Mouse (Mus musculus) cerebellum, adult 2 months (tissue): ENCODE data around the gene Lzts2.

Experiments
- CTCF ChIP-seq: fragments of 200-500 bp; IDR thresholded peaks from 2 replicates; pipeline ENCODE4 v1.5.1; 2011; ENCODE audit warnings: low read depth, mild to moderate bottlenecking, control low read depth, low read length, moderate library complexity, borderline replicate concordance; ENCODE audit not compliant: insufficient read depth
- POLR2A ChIP-seq: fragments of 200-500 bp; IDR thresholded peaks from 2 replicates; pipeline ENCODE4 v1.6.1; 2011; ENCODE audit warnings: low read length, control low read depth, borderline replicate concordance; ENCODE audit not compliant: insufficient read depth

- TF ChIP-seq CTCF (no peak), POLR2A (no peak)
Measured at GRCm38 (mm10) chr19:44976636-44977035, 37.6 kb upstream of the Lzts2 start.
